Mouse (Mus musculus) erythroblast, embryonic 14.5 days (primary cell): Measurements from ENCODE around the gene Paqr3. TPM values are rescaled to one million over a fixed set of nuclear protein-coding genes. Genes with fewer than 3 reads are reported as not detected.

ENCODE experiments used
- H3K27me3 ChIP-seq: 2 replicates; pipeline ENCODE4 v1.6.1; 2012; ENCODE audit warnings: inconsistent platforms; ENCODE audit not compliant: control insufficient read depth
- H3K36me3 ChIP-seq: 2 replicates; pipeline ENCODE4 v1.6.1; 2012; ENCODE audit warnings: mild to moderate bottlenecking, inconsistent platforms; ENCODE audit not compliant: control insufficient read depth
- H3K4me1 ChIP-seq: 2 replicates; pipeline ENCODE4 v1.6.1; 2012; ENCODE audit warnings: inconsistent platforms; ENCODE audit not compliant: control insufficient read depth
- H3K4me3 ChIP-seq: replicated peaks from 2 replicates; pipeline ENCODE3; 2012; ENCODE audit warnings: moderate library complexity, mild to moderate bottlenecking, inconsistent platforms
- H3K9me3 ChIP-seq: 2 replicates; pipeline ENCODE4 v1.6.1; 2012; ENCODE audit warnings: low read length, inconsistent platforms, mixed read lengths; ENCODE audit not compliant: control insufficient read depth
- GATA1 ChIP-seq: IDR thresholded peaks from 2 replicates; pipeline ENCODE4 v1.6.1; 2012; ENCODE audit warnings: low read length, inconsistent platforms, mixed read lengths
- TAL1 ChIP-seq: IDR thresholded peaks from 3 replicates; pipeline ENCODE4 v1.6.1; 2012; ENCODE audit warnings: low read length, inconsistent platforms, mixed read lengths
- polyA plus RNA-seq: library from polyadenylated mRNA; stranded (reverse); fragments of >175 nt; gene quantifications from 2 replicates; pipeline ENCODE4 v1.2.3, GENCODE M21; 2012

The Paqr3 gene
- polyA plus RNA-seq, 1 experiment: 0.09 TPM

GRCm38 (mm10) chr5:97088231-97088630 lies 23.2 kb downstream of the Paqr3 start:
- no peak for TF ChIP-seq TAL1
- TF ChIP-seq GATA1: no peak
- no peaks in the 10 kb centered on the region for H3K4me1 ChIP-seq
- H3K9me3 ChIP-seq: no peaks in the 10 kb centered on the region
- no peak overlapping the region for H3K4me3 ChIP-seq
- peaks cover 100% of the 10 kb centered on the region for H3K36me3 ChIP-seq
- no peaks in the 10 kb centered on the region for H3K27me3 ChIP-seq

GRCm38 (mm10) chr5:97087746-97088145 lies 23.6 kb downstream of the Paqr3 start:
- H3K36me3 ChIP-seq: peaks cover 100% of the 10 kb centered on the region
- H3K27me3 ChIP-seq: no peaks in the 10 kb centered on the region
- no peaks in the 10 kb centered on the region for H3K4me1 ChIP-seq
- H3K9me3 ChIP-seq: no peaks in the 10 kb centered on the region
- H3K4me3 ChIP-seq: no peak overlapping the region
- TF ChIP-seq TAL1: no peak
- no peak for TF ChIP-seq GATA1

GRCm38 (mm10) chr5:97087030-97087630 lies 24.3 kb downstream of the Paqr3 start:
- no peaks in the 10 kb centered on the region for H3K9me3 ChIP-seq
- no peaks in the 10 kb centered on the region for H3K27me3 ChIP-seq
- H3K4me3 ChIP-seq: no peak overlapping the region
- TF ChIP-seq GATA1 (no peak), TAL1 (no peak)
- H3K36me3 ChIP-seq: peaks cover 100% of the 10 kb centered on the region
- H3K4me1 ChIP-seq: no peaks in the 10 kb centered on the region

DNA sequence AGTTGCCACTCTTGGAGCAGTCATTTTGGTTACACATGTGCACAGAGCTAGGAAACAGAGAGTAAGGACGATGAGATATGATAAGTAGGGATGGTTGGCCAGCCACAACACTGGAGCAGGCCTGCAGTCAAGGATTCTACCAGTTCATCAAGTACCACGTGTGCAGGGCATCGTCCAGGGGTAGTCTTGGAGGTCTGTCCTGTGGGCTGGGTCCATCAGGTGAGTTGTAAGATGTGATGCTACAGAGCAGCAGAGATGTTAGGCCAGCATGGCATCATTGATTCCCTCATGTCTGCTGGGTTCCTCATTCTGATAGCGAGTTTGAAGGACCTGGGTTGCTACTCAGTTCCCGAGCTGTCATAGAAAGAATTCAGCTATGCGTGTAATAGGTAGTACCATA lies 26.3 kb downstream of the Paqr3 start:
- H3K9me3 ChIP-seq: no peaks in the 10 kb centered on the region
- no peaks in the 10 kb centered on the region for H3K27me3 ChIP-seq
- H3K4me3 ChIP-seq: no peak overlapping the region
- H3K36me3 ChIP-seq: peaks cover 100% of the 10 kb centered on the region
- no peak for TF ChIP-seq TAL1
- no peak for TF ChIP-seq GATA1
- no peaks in the 10 kb centered on the region for H3K4me1 ChIP-seq

GRCm38 (mm10) chr5:97084541-97084940 lies 26.9 kb downstream of the Paqr3 start:
- Histone ChIP-seq H3K27me3 (no peaks in the 10 kb centered on the region), H3K9me3 (no peaks in the 10 kb centered on the region), H3K4me3 (no peak overlapping the region), H3K4me1 (no peaks in the 10 kb centered on the region), H3K36me3 (peaks cover 100% of the 10 kb centered on the region)
- TF ChIP-seq GATA1 (no peak), TAL1 (no peak)

- H3K9me3 ChIP-seq: no peaks in the 10 kb centered on the region
- TF ChIP-seq GATA1 (no peak), TAL1 (no peak)
- H3K36me3 ChIP-seq: peaks cover 100% of the 10 kb centered on the region
- no peaks in the 10 kb centered on the region for H3K27me3 ChIP-seq
- no peak overlapping the region for H3K4me3 ChIP-seq
- H3K4me1 ChIP-seq: peaks cover under 1% of the 10 kb centered on the region; the same call in 1 of the 2 replicates
Observed at GRCm38 (mm10) chr5:97083701-97084100, 27.7 kb downstream of the Paqr3 start.

DNA sequence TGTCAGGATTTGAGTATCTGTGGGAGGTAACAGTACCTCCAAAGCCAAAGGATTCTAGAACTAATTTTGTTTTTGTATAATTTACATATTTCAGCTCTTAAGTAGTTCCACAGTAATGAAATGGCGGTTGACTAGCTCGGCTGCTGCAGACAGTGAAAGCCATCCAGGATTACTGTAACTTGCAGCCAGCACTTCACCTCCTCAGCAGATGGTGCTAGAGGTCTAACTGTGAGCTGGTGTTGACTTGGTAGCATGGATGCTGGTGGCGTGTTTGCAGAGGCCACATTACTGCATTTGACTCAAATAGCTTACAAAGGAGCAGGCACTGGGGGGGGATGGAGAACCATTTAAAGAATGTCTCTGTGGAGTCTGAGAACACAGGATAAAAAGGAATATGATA lies 29.9 kb downstream of the Paqr3 start:
- Histone ChIP-seq H3K9me3 (no peaks in the 10 kb centered on the region), H3K4me3 (no peak overlapping the region), H3K4me1 (peaks cover 1% of the 10 kb centered on the region; the same call in 1 of the 2 replicates), H3K36me3 (peaks cover 100% of the 10 kb centered on the region), H3K27me3 (no peaks in the 10 kb centered on the region)
- TF ChIP-seq TAL1: no peak
- no peak for TF ChIP-seq GATA1

GRCm38 (mm10) chr5:97078641-97079040 lies 32.8 kb downstream of the Paqr3 start:
- Histone ChIP-seq H3K27me3 (no peaks in the 10 kb centered on the region), H3K9me3 (no peaks in the 10 kb centered on the region), H3K36me3 (peaks cover 99% of the 10 kb centered on the region), H3K4me3 (no peak overlapping the region), H3K4me1 (peaks cover 1% of the 10 kb centered on the region; the same call in 1 of the 2 replicates)
- TF ChIP-seq TAL1: no peak
- TF ChIP-seq GATA1: no peak

GRCm38 (mm10) chr5:97077676-97078075 lies 33.7 kb downstream of the Paqr3 start:
- H3K27me3 ChIP-seq: no peaks in the 10 kb centered on the region
- TF ChIP-seq TAL1 (no peak), GATA1 (no peak)
- no peak overlapping the region for H3K4me3 ChIP-seq
- peaks cover 99% of the 10 kb centered on the region for H3K36me3 ChIP-seq
- peaks cover 1% of the 10 kb centered on the region; the same call in 1 of the 2 replicates for H3K4me1 ChIP-seq
- no peaks in the 10 kb centered on the region for H3K9me3 ChIP-seq

GRCm38 (mm10) chr5:97076167-97076566 lies 35.2 kb downstream of the Paqr3 start:
- no peak for TF ChIP-seq TAL1
- TF ChIP-seq GATA1: no peak
- no peak overlapping the region for H3K4me3 ChIP-seq
- H3K27me3 ChIP-seq: no peaks in the 10 kb centered on the region
- peaks cover 99% of the 10 kb centered on the region for H3K36me3 ChIP-seq
- peaks cover 1% of the 10 kb centered on the region; the same call in 1 of the 2 replicates for H3K4me1 ChIP-seq
- no peaks in the 10 kb centered on the region for H3K9me3 ChIP-seq
